Mouse (Mus musculus): ENCODE measurements around the gene Pcnx. TPM values are rescaled to one million over a fixed set of nuclear protein-coding genes. Genes with fewer than 3 reads are reported as not detected.

Gene Pcnx
- polyA plus RNA-seq, 1 experiment, result 27.3 TPM

GRCm38 (mm10) chr12:81822176-81822575, 37.6 kb upstream of the Pcnx start:
- DNase-seq, result no peak
- WGBS, result 55% methylated on average over 4 of the region's 4 CpGs
- TF ChIP-seq POLR2A (IDR thresholded peaks at IDR 0.05; ENCODE audit: low read depth, low read length) (no peak), CTCF (conservative IDR thresholded peaks at IDR 0.05; ENCODE audit: insufficient read depth, insufficient read length, low read depth, low read length) (no peak)

GRCm38 (mm10) chr12:81822778-81823480, 36.9 kb upstream of the Pcnx start:
- no peaks in the 10 kb centered on the region for H3K36me3 ChIP-seq (ENCODE audit: control insufficient read depth, insufficient read depth, low read length)
- TF ChIP-seq CTCF (conservative IDR thresholded peaks at IDR 0.05; ENCODE audit: insufficient read depth, insufficient read length, low read depth, low read length) (no peak), POLR2A (IDR thresholded peaks at IDR 0.05; ENCODE audit: low read depth, low read length) (no peak)
- H3K27ac ChIP-seq (ENCODE audit: insufficient read depth, low read depth, low read length), result no peak overlapping the region
- 89% methylated on average over 4 of the region's 4 CpGs for WGBS
- H3K4me3 ChIP-seq (ENCODE audit: insufficient read depth, low read depth, low read length), result no peak overlapping the region
- no peaks in the 10 kb centered on the region for H3K27me3 ChIP-seq (replicated peaks; ENCODE audit: control insufficient read depth, insufficient read depth, low read length)
- no peak for DNase-seq
- no peaks in the 10 kb centered on the region for H3K4me1 ChIP-seq (ENCODE audit: control insufficient read depth, insufficient read depth, low read length)

More at GRCm38 (mm10) chr12:81822176-81822575, 37.6 kb upstream of the Pcnx start:
- no peaks in the 10 kb centered on the region for H3K27me3 ChIP-seq (replicated peaks; ENCODE audit: control insufficient read depth, insufficient read depth, low read length)
- no peak overlapping the region for H3K27ac ChIP-seq (ENCODE audit: insufficient read depth, low read depth, low read length)
- no peak overlapping the region for H3K4me3 ChIP-seq (ENCODE audit: insufficient read depth, low read depth, low read length)
- H3K4me1 ChIP-seq (ENCODE audit: control insufficient read depth, insufficient read depth, low read length), result no peaks in the 10 kb centered on the region
- no peaks in the 10 kb centered on the region for H3K36me3 ChIP-seq (ENCODE audit: control insufficient read depth, insufficient read depth, low read length)

GRCm38 (mm10) chr12:81828355-81828754, 31.5 kb upstream of the Pcnx start:
- H3K27ac ChIP-seq (ENCODE audit: insufficient read depth, low read depth, low read length), result no peak overlapping the region
- WGBS, result 94% methylated on average over 2 of the region's 2 CpGs
- H3K4me3 ChIP-seq (ENCODE audit: insufficient read depth, low read depth, low read length), result no peak overlapping the region
- TF ChIP-seq CTCF (conservative IDR thresholded peaks at IDR 0.05; ENCODE audit: insufficient read depth, insufficient read length, low read depth, low read length) (no peak), POLR2A (IDR thresholded peaks at IDR 0.05; ENCODE audit: low read depth, low read length) (no peak)
- no peak for DNase-seq
- no peaks in the 10 kb centered on the region for H3K4me1 ChIP-seq (ENCODE audit: control insufficient read depth, insufficient read depth, low read length)
- H3K27me3 ChIP-seq (replicated peaks; ENCODE audit: control insufficient read depth, insufficient read depth, low read length), result no peaks in the 10 kb centered on the region
- H3K36me3 ChIP-seq (ENCODE audit: control insufficient read depth, insufficient read depth, low read length), result no peaks in the 10 kb centered on the region

- H3K27ac ChIP-seq (ENCODE audit: insufficient read depth, low read depth, low read length), result no peak overlapping the region
- no peaks in the 10 kb centered on the region for H3K4me1 ChIP-seq (ENCODE audit: control insufficient read depth, insufficient read depth, low read length)
- no peak for TF ChIP-seq POLR2A (IDR thresholded peaks at IDR 0.05; ENCODE audit: low read depth, low read length)
- TF ChIP-seq CTCF (conservative IDR thresholded peaks at IDR 0.05; ENCODE audit: insufficient read depth, insufficient read length, low read depth, low read length), result no peak
- DNase-seq, result no peak
- H3K4me3 ChIP-seq (ENCODE audit: insufficient read depth, low read depth, low read length), result no peak overlapping the region
- no peaks in the 10 kb centered on the region for H3K27me3 ChIP-seq (replicated peaks; ENCODE audit: control insufficient read depth, insufficient read depth, low read length)
- H3K36me3 ChIP-seq (ENCODE audit: control insufficient read depth, insufficient read depth, low read length), result no peaks in the 10 kb centered on the region
- WGBS, result 56% methylated on average over 5 of the region's 5 CpGs
Observed at GRCm38 (mm10) chr12:81832039-81832738, 27.6 kb upstream of the Pcnx start.

GRCm38 (mm10) chr12:81833094-81833493, 26.7 kb upstream of the Pcnx start:
- Histone ChIP-seq H3K27me3 (replicated peaks; ENCODE audit: control insufficient read depth, insufficient read depth, low read length) (no peaks in the 10 kb centered on the region), H3K27ac (ENCODE audit: insufficient read depth, low read depth, low read length) (no peak overlapping the region), H3K4me1 (ENCODE audit: control insufficient read depth, insufficient read depth, low read length) (no peaks in the 10 kb centered on the region), H3K4me3 (ENCODE audit: insufficient read depth, low read depth, low read length) (no peak overlapping the region), H3K36me3 (ENCODE audit: control insufficient read depth, insufficient read depth, low read length) (no peaks in the 10 kb centered on the region)
- no peak for TF ChIP-seq CTCF (conservative IDR thresholded peaks at IDR 0.05; ENCODE audit: insufficient read depth, insufficient read length, low read depth, low read length)
- DNase-seq, result no peak
- 94% methylated on average over 2 of the region's 2 CpGs for WGBS

GRCm38 (mm10) chr12:81836162-81836561, 23.7 kb upstream of the Pcnx start:
- peak; percentile 25 for DNase-seq
- TF ChIP-seq POLR2A (IDR thresholded peaks at IDR 0.05; ENCODE audit: low read depth, low read length) (no peak), CTCF (conservative IDR thresholded peaks at IDR 0.05; ENCODE audit: insufficient read depth, insufficient read length, low read depth, low read length) (peak; percentile 53)
- Histone ChIP-seq H3K27me3 (replicated peaks; ENCODE audit: control insufficient read depth, insufficient read depth, low read length) (no peaks in the 10 kb centered on the region), H3K27ac (ENCODE audit: insufficient read depth, low read depth, low read length) (no peak overlapping the region), H3K4me3 (ENCODE audit: insufficient read depth, low read depth, low read length) (no peak overlapping the region), H3K36me3 (ENCODE audit: control insufficient read depth, insufficient read depth, low read length) (no peaks in the 10 kb centered on the region), H3K4me1 (ENCODE audit: control insufficient read depth, insufficient read depth, low read length) (no peaks in the 10 kb centered on the region)
- 61% methylated on average over 8 of the region's 8 CpGs for WGBS

- no peak for TF ChIP-seq POLR2A (IDR thresholded peaks at IDR 0.05; ENCODE audit: low read depth, low read length)
- Histone ChIP-seq H3K36me3 (ENCODE audit: control insufficient read depth, insufficient read depth, low read length) (no peaks in the 10 kb centered on the region), H3K4me1 (ENCODE audit: control insufficient read depth, insufficient read depth, low read length) (no peaks in the 10 kb centered on the region), H3K4me3 (ENCODE audit: insufficient read depth, low read depth, low read length) (no peak overlapping the region), H3K27me3 (replicated peaks; ENCODE audit: control insufficient read depth, insufficient read depth, low read length) (no peaks in the 10 kb centered on the region), H3K27ac (ENCODE audit: insufficient read depth, low read depth, low read length) (no peak overlapping the region)
- DNase-seq, result no peak
- 74% methylated on average over 5 of the region's 5 CpGs for WGBS
Observed at GRCm38 (mm10) chr12:81837463-81837862, 22.4 kb upstream of the Pcnx start.

All from kidney, adult 2 months (tissue).